Mouse (Mus musculus): Measurements from ENCODE around the gene Tspan2.

DNA sequence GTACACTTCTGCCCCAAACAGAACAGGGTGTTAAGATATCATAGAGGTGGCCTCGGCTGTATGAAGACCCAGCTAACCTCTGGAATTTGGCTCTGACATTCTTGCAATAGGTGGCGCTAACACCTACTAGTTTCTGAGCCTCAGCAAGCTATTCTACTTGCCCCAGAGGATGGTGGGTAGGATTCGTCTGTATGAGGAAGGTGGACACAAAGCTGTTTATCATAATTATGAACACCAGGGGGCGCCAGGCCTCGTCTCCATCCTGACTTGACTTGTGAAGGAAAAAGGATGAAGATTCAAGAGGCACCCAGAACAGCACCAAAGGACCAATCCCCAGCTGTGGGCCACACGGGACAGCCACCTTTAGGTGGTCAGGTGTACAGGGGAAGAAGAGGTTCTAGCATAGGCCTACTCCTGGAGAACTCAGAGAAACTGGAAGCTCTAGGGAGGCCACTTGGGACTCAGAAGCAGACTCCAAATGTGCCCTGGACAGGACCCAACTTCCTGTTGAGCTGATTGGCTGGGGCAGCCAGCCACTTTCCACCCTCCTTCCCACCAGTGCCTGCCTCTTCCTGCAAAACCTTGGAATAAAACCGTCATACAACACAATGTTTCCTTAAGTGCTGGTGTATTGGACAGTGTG lies 32.3 kb upstream of the Tspan2 start:
- TF ChIP-seq POLR2A (IDR thresholded peaks at IDR 0.05; ENCODE audit: borderline replicate concordance, extremely low read depth, low read depth, low read length) (no peak), CTCF (IDR thresholded peaks at IDR 0.05; ENCODE audit: insufficient read depth, low read length) (peak; percentile 36; the same call in 1 of the 2 replicates)
